Mouse (Mus musculus) retina, embryonic 14.5 days (tissue): Measurements from ENCODE around the gene Skap1.

Source experiments
- DNase-seq: peaks from one replicate; pipeline ENCODE4 v3.0.0-alpha.2; 2015; ENCODE audit warnings: low spot score

The Skap1 gene

DNA sequence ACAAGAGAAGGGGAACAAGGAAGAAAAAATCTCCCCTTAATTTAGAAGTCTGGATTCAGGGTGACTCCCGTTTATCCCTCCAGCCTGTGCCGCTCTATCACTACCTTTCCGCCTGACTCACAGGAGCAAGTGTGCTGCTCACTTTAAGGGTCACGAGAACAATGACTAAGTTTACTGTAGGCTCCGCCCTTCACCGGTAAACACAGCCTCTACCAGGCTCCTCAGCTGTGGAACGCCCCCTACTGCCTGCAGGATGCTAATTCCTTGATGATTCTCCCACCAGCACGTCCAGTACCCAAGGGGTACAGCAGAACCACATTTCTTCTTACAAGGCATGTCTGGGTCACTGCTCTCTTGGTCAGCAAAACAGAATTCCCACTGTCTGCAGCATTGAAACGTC is 158.4 kb downstream of the Skap1 start:
- DNase-seq, result peak; percentile 58

DNA sequence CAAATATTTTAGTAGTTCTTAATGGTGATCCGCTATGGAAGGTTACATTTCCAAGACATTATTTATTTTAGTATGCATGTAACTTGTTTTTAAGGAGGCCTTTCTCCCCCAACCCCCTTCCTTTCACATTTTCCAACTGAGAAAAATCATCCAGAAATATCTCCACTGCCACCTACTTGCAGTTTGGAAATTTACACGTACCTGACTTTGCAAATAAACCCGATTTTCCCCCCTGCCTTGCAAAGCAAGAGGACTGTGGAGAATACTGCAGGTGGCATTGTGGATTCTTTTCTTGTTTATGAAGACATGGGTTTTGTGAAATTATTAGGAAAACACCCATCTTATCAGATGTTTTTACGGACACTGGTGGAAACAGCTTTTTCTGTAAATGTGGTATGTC is 160.0 kb downstream of the Skap1 start:
- DNase-seq, result no peak

DNA sequence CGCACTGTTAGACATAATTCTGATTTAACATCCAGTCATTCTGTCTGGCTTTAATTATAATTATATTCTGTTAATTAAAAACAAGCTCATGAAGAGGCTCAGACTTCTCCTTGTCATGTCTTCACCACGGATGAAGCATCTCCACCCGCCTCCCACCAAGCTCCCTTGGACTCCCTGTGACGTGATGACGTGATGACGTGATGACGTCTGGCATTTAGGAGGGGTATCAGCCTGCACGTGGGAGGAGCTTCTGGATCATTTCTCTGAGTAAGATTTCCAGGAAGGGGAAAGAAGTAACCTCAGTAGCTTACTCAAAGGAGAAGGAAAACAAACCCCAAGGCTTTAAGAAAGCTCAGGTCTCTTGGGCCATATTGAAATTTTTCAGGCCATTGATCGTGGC is 165.4 kb downstream of the Skap1 start:
- DNase-seq, result no peak

GRCm38 (mm10) chr11:96631521-96631920 is 167.1 kb downstream of the Skap1 start:
- DNase-seq, result no peak

DNA sequence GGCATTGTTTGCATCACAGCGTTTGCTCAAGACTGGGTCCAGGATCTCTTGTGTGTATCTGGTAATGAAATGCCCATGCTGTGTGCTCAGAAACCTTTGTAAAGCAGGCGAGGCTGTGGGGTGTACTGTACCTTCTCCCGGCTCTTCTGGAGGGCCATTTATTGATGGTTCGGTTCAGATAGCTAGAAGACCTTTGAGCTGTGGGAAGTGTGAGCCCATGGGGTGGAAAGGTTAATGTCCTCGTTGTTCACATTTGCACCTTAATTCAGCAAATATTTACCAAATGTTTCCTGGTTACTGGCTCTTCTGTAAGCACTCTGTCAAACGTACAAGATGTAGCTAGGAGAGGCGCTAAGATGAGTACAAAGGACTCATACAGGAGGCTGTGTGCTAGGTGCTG is 173.5 kb downstream of the Skap1 start:
- DNase-seq, result no peak

DNA sequence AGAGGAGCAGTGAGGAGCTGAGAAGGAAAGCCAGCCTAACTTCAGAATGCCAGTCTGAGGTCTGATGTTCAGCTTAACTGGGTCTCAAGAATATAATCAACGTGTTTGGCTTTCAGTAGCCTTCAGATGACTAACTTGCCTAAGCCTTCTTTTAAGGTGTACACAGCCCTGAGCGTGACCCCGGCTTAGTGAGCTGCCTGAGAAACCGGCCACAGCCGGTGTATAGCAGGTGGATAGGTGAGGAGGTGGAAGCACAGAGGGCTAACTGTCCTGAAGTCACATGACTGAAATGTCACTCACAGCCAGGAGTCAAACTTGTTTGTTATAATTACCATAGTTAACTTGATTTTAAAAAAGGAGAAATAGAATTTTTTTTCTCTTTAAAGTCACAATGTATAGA is 175.4 kb downstream of the Skap1 start:
- no peak for DNase-seq

DNA sequence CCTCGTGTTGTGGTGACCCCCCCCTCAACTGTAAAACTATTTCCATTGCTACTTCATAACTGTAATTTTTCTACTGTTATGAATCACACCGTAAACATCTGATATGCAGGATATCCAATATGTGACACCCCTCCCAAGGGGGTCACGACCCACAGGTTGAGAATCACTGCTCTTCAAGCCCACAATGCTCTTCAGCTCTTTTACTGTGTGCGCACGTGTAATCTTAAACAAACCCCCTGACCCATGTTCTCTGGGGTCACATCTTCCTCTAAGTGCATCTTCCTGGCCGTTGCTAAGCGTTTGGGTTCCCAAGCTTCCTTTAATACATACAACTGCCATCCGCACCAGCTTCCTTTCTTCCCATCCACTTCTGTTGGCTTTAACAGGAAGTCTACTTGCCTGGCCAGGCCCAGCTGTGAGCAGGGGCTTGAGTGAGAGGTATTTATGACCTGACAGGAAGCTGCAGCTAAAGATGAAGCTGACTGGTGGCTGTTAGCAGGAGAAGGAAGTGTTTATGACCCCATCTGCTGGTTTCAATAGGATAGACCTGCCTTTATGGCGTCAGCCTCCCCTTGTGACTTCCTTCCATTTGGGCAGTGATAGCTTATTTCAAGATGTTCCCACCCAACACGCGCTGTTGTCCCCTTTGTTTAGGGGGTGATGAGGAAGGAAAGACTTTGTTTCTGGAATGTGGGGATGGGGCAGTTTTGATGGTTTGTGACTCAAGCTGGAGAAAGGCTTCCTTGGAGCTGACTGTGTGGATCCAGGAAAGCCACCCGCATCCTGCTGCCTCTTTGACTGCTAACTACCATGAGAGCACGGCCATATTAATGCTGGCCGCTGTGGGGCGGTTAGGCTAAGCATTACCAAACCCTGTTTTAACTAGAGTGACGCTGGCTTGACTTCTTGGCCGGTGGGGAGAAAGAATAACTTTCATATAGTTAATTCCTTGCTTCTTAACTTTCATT is 178.1 kb downstream of the Skap1 start:
- DNase-seq, result no peak

GRCm38 (mm10) chr11:96644969-96645368 is 180.6 kb downstream of the Skap1 start:
- no peak for DNase-seq

GRCm38 (mm10) chr11:96645538-96646037 is 181.2 kb downstream of the Skap1 start:
- DNase-seq, result peak; percentile 92

DNA sequence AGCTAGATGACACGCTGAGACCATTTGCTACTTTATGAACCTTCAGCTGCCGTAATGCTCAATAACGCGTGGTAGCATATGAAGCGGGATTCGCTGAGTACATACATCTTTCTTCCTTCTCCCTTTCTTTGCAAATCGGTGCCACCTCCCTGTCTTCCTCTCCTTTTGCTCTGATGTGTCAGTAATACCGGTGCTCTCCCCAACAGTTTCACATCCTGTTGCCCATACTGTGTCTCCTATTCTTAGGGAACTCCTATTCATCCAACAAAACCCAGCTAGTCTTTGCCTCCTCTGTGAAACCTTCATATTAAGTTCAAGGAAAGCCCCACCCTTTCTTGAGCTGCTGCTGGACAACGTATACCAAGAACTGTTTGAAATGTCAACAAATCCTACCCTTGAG is 187.5 kb downstream of the Skap1 start:
- no peak for DNase-seq

DNA sequence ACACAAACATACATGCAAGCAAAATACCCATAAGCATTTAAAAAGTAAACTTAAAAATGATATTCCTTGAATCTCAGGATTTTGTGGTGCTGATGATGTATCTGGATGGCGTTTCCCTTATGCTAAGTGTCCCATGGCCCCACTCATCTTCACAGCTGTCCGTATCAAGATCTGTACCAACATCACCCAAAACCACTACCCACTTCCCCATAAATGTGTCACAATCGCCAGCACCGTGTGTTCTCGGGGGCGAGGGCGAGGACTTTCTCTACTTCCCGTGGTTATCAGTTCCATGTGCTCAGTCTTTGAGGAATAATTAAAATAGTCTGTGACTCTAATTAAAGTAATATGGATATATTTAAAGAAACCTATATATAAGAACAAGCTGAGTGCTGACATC is 189.5 kb downstream of the Skap1 start:
- DNase-seq, result no peak

DNA sequence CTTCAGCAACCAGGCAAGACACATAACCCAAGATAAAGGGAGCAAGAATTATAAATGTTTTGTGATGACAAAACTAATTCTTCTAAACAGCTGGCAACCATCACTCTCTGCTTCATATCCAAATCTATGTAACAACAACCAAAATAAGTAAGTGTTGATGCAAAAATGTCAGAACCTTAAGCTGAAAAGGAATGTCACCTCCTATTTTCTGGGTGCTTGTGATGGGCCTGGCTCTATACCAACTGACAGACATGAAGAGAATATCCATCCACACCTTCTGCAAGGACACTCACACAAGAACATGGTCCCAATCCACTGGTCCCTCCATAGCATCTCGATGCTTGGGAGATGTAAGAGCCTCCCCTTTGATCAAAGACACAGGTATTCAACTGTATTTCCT is 194.0 kb downstream of the Skap1 start:
- no peak for DNase-seq

- no peak for DNase-seq
These were observed 202.5 kb downstream of the Skap1 start for GRCm38 (mm10) chr11:96666924-96667323.

DNA sequence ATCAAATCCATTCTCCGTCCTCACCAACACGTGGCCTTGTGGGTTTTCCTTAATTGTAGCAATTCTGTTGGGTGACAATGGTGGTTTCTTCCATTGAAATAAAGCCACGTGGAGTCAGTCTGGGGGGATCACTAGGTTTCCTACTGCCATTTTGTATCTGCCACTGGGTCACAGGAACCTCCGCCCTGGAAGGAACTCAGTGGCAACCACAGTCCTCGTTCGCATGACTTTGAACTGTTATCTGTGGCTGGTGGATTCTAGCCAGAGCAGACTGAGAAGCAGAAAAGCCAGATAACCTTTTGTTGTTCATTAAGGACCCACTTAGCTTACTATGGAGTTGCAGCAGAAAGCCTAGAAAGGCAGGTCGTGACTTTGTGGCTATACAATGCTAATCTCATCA is 204.0 kb downstream of the Skap1 start:
- DNase-seq, result no peak

DNA sequence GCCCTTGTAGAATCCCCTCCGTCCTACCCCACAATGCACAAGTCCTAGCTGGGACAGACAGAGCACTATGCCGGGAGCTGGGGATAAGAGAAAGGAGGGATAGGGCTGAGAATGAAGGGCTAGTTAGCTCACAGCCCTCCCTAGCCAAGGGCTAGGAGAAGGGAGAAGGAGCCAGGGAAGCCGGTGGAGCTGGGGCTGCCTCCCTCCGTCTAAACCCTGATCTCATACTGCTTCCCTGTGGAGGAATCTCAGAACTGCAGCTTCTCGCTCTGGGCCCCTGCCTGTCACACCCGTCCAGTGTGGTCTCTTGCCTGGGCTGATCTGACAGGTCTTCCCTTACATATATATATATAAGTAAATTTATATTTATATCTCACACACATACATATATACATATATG is 209.4 kb downstream of the Skap1 start:
- peak; percentile 86 for DNase-seq

GRCm38 (mm10) chr11:96674786-96675365 is 210.5 kb downstream of the Skap1 start:
- DNase-seq, result no peak

- no peak for DNase-seq
These were observed 213.6 kb downstream of the Skap1 start for GRCm38 (mm10) chr11:96678026-96678425.

DNA sequence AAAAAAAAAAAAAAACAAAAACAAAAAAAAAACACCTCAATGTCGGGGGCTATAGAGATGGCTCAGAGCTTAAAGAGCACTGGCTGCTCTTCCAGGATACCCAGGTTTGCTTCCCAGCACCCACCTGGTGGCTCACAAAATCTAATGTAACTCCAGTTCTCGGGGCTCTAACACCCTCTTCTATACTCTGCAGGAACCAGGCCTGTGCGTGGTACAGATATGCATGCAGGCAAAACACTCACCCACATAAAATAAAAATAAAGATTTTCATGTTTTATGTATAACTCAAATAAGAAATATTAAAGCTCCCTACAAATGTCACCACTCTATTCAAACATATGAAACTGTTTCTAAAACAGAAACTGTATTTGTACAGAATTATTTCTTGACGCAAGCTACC is 214.6 kb downstream of the Skap1 start:
- no peak for DNase-seq

- DNase-seq, result no peak
These were observed 221.0 kb downstream of the Skap1 start for GRCm38 (mm10) chr11:96685381-96685780.

DNA sequence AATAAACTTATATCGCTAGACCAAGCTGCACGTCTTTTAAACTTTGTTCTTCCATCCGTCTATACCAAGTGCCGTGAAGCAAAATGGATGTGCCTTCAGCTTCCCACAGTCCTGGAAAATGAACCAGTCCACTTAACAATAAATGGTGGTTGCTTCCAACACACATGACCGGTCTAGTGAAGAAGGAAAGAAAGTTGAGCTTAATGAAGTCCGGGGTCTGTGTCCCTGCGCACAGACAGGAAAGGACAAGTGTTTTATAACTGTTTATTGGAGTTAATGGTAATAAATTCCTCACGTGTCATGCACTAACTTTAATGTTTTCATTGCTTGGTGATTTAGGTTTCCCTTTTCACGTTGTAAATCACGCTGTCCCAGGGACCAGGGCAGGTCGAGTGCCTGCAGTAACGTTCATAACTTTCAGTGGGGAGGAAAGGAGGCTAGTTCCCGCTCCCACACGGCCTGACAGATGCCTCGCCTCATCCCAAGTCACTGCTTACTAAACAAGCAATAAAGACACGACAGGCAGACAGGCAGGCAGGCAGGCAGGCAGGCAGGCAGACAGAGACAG is 222.4 kb downstream of the Skap1 start:
- DNase-seq, result no peak

DNA sequence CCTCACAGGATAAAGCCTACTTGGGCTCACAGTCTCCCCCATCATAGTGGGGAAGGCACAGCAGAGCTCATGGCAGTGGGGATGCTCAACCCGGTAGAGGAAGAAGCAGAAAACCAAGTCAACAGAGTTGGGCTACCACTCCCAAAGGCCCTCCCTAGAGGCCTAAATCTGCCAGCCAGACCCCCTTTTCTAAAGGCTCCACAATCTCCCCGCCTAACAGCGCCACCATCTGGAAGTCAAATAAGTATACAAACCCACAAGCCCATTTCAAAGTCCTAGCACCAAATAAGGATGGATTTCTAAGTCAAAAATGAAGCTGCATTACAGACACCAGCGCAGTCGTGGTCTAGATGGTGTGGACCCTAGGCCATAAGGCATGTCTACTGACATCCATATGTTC is 227.9 kb downstream of the Skap1 start:
- DNase-seq, result no peak

DNA sequence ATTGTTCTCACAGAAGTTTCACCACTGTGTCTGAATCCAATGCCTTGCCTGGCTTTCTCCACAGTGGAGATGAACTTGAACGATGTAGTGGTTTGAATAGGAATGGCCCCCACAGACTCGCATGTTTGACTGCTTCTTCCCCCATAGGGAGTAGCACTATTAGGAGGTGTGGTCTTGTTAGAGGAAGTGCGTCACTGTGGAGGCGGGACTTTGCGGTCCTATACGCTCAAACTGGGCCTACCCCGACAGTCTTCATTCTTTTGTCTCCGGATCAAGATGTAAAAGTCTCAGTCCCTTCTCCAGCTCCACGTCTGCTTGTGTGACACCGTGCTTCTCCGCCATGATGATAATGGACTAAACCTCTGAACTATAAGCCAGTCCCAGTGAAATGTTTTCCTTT is 229.0 kb downstream of the Skap1 start:
- DNase-seq, result no peak

DNA sequence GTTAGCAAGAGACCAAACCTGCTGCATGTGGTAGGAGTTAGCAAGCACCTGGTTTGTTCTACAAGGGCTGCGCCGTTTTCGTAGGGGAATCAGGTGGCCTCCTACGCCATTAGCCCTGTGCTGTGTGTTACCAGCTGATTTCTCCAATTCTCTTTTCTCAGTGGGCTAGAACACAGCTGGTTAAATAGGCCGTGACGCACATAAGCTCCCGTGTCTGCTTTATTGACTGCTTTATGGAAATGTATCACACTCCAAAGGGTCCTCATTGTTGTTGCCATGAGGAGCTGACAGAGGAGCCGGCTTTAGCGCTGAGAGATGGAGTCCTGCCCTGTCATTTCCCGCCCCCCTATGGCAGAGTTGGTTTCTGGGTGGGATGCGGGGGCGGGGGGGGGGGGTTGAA is 230.4 kb downstream of the Skap1 start:
- no peak for DNase-seq
